Mouse (Mus musculus): ENCODE measurements around the gene Lcn4. TPM values are rescaled to one million over a fixed set of nuclear protein-coding genes. Genes with fewer than 3 reads are reported as not detected.

The Lcn4 gene
- not detected for total RNA-seq (2023)

GRCm38 (mm10) chr2:26671182-26671581 is at the start of gene Lcn4:
Lcn4 (minus strand) TSS chr2:26671282.

GRCm38 (mm10) chr2:26627921-26628739 is 43.0 kb downstream of the Lcn4 start, which contains the start of gene Fam69b:
Fam69b (plus strand) TSS chr2:26628457.

Other genes starting within 250 kb of the Lcn4 start
- 100 to 1,000 TPM in 1 of 2 experiments, 10 to 100 TPM in 1; 80.5 to 105 TPM for gene Sec16a, start 226.1 kb downstream of the Lcn4 start, total RNA-seq (2023)
- gene Notch1, start 154.6 kb downstream of the Lcn4 start, total RNA-seq (2023): 10 to 100 TPM; 33.9 to 35.8 TPM
- 1 to 10 TPM in 1 of 2 experiments, not detected in 1; 1.6 TPM for gene Egfl7, start 91.3 kb downstream of the Lcn4 start, total RNA-seq (2023)
- gene Gm20532, start 84.6 kb downstream of the Lcn4 start, total RNA-seq (2023): not detected
- 10 to 100 TPM; 22.7 to 24.5 TPM for gene Agpat2, start 66.9 kb downstream of the Lcn4 start, total RNA-seq (2023)
- 1 to 10 TPM; 5.0 to 5.5 TPM for gene Fam69b, start 42.8 kb downstream of the Lcn4 start, total RNA-seq (2023)
- not detected for gene Abo, start 193.7 kb upstream of the Lcn4 start, total RNA-seq (2023)
- 10 to 100 TPM; 74.0 to 78.5 TPM for gene Surf6, start 231.6 kb upstream of the Lcn4 start, total RNA-seq (2023)
- 10 to 100 TPM; 19.9 to 22.1 TPM for gene Med22, start 239.4 kb upstream of the Lcn4 start, total RNA-seq (2023)
- 100 to 1,000 TPM; 644 to 653 TPM for gene Rpl7a, start 239.5 kb upstream of the Lcn4 start, total RNA-seq (2023)
- 10 to 100 TPM; 53.4 to 54.6 TPM for gene Surf2, start 245.1 kb upstream of the Lcn4 start, total RNA-seq (2023)
- 10 to 100 TPM; 52.3 to 66.8 TPM for gene Surf1, start 245.2 kb upstream of the Lcn4 start, total RNA-seq (2023)

Data from B cell, adult 67 days (primary cell).